Mouse (Mus musculus): ENCODE data around the gene Syt9.

- TF ChIP-seq CTCF (IDR thresholded peaks at IDR 0.05) (no peak), EP300 (IDR thresholded peaks at IDR 0.05) (no peak)
Observed at GRCm38 (mm10) chr7:107529364-107529763, 158.8 kb downstream of the Syt9 start.

Measured in lung, postnatal 0 days (tissue).